Mouse (Mus musculus) liver, embryonic 14.5 days (tissue): ENCODE data around the gene Phlda1. TPM values are rescaled to one million over a fixed set of nuclear protein-coding genes. Genes with fewer than 3 reads are reported as not detected.

Experiments
- ATAC-seq: fragments of 200-750 bp; cut with Nextera tagmentation; 2 replicates; pipeline ENCODE4 v1.8.0; 2017; ENCODE audit warnings: moderate number of reproducible peaks, mild to moderate bottlenecking, moderate library complexity; ENCODE audit not compliant: insufficient read depth
- DNase-seq, 3 experiments: peaks; one replicate each; pipeline ENCODE4 v3.0.0-alpha.2; 2012 to 2013; ENCODE audit warnings: low read depth in 3 of 3, low spot score in 3 of 3
- H3K27ac ChIP-seq: fragments of 300-500 bp; sonication (generic); 2 replicates; pipeline ENCODE4 v1.5.1; 2014; ENCODE audit warnings: moderate library complexity, mild to moderate bottlenecking, control low read depth, inconsistent platforms
- H3K27me3 ChIP-seq: fragments of 300-500 bp; sonication (generic); 2 replicates; pipeline ENCODE4 v1.6.1; 2014; ENCODE audit warnings: mild to moderate bottlenecking, low read length, moderate library complexity; ENCODE audit not compliant: control insufficient read depth, insufficient read depth
- H3K36me3 ChIP-seq: fragments of 300-500 bp; sonication (generic); replicated peaks from 2 replicates; pipeline ENCODE4 v1.6.1; 2014; ENCODE audit warnings: low read depth; ENCODE audit not compliant: control insufficient read depth, insufficient read depth
- H3K4me1 ChIP-seq, 2 experiments: fragments of 200-500 bp in 1 of 2; fragments of 300-500 bp in 1 of 2; sonication (generic) in 1 of 2; replicated peaks; 2 replicates each; pipeline ENCODE4 v1.6.1; 2012 to 2014; ENCODE audit warnings: antibody characterized with exemption in 1 of 2, inconsistent platforms in 1 of 2, low read length in 1 of 2; ENCODE audit not compliant: control insufficient read depth in 2 of 2, insufficient read depth in 2 of 2
- H3K4me2 ChIP-seq: fragments of 300-500 bp; sonication (generic); 2 replicates; pipeline ENCODE4 v1.6.1; 2014; ENCODE audit warnings: low read depth, mild to moderate bottlenecking, control low read depth, moderate library complexity
- H3K4me3 ChIP-seq, 2 experiments: fragments of 200-500 bp in 1 of 2; fragments of 300-500 bp in 1 of 2; sonication (generic) in 1 of 2; 2 replicates each; pipeline ENCODE4 v1.5.1; 2012 to 2014; ENCODE audit warnings: low read depth in 2 of 2, low read length in 2 of 2, mild to moderate bottlenecking in 2 of 2, control low read depth in 1 of 2, inconsistent platforms in 1 of 2, moderate library complexity in 1 of 2; ENCODE audit not compliant: insufficient read depth in 1 of 2
- H3K9ac ChIP-seq: fragments of 300-500 bp; sonication (generic); replicated peaks from 2 replicates; pipeline ENCODE4 v1.6.1; 2014; ENCODE audit warnings: mild to moderate bottlenecking, control low read depth, moderate library complexity
- H3K9me3 ChIP-seq: fragments of 300-500 bp; sonication (generic); 2 replicates; pipeline ENCODE4 v1.6.1; 2016; ENCODE audit warnings: low read length, mixed read lengths; ENCODE audit not compliant: control insufficient read depth
- CTCF ChIP-seq: IDR thresholded peaks from 2 replicates; pipeline ENCODE4 v1.5.1; 2016; ENCODE audit warnings: antibody characterized with exemption, low read depth, control low read depth
- EP300 ChIP-seq: IDR thresholded peaks from 2 replicates; pipeline ENCODE4 v1.6.1; 2016; ENCODE audit warnings: antibody characterized with exemption, low read depth
- WGBS: fragments of 180-500 bp; shearing (Covaris S2); extraction: QIAGEN DNeasy Blood & Tissue Kit; methylation state at CpG from one replicate; pipeline ENCODE4 v1.1.7; 2014; ENCODE audit not compliant: insufficient replicate concordance; 5-methylcytosine and 5-hydroxymethylcytosine counted together
- polyA plus RNA-seq, 2 experiments: library from polyadenylated mRNA; depleted of rRNA in 1 of 2; stranded (reverse) in 1 of 2; unstranded in 1 of 2; fragments of >200 nt; fragmentation: Nextera tagmentation in 1 of 2; extraction: Ambion mirVana in 1 of 2; gene quantifications; 2 replicates each; pipeline versions ENCODE4 v1.2.1 to v1.2.3; 2012 to 2014

The Phlda1 gene
- polyA plus RNA-seq, 2 experiments = 2.1 to 2.8 TPM

- no peaks in the 10 kb centered on the region for H3K9me3 ChIP-seq
- no peak for DNase-seq
- peaks cover 2 to 14% of the 10 kb centered on the region in 2 experiments; a peak in 3 of 4 replicates for H3K4me1 ChIP-seq
- no peak for TF ChIP-seq EP300
- no peak overlapping the region for H3K27ac ChIP-seq
- no peaks in the 10 kb centered on the region for H3K36me3 ChIP-seq
- no peak for ATAC-seq
- H3K4me3 ChIP-seq = no peak overlapping the region
- H3K9ac ChIP-seq = no peak overlapping the region
- peaks cover 37% of the 10 kb centered on the region for H3K27me3 ChIP-seq
- no peak overlapping the region for H3K4me2 ChIP-seq
- 19% methylated on average over 7 of the region's 7 CpGs for WGBS
Measured at GRCm38 (mm10) chr10:111510798-111511197, 4.7 kb downstream of the Phlda1 start.

GRCm38 (mm10) chr10:111512036-111512568 is 6.0 kb downstream of the Phlda1 start:
- Histone ChIP-seq H3K9me3 (no peaks in the 10 kb centered on the region), H3K27ac (no peak overlapping the region), H3K27me3 (peaks cover 29% of the 10 kb centered on the region), H3K4me1 (peaks cover 0 to 20% of the 10 kb centered on the region in 2 experiments; a peak in 2 of 4 replicates), H3K36me3 (no peaks in the 10 kb centered on the region), H3K4me3 (no peak overlapping the region), H3K4me2 (no peak overlapping the region), H3K9ac (no peak overlapping the region)
- no peak for TF ChIP-seq CTCF
- TF ChIP-seq EP300 = no peak
- 72% methylated on average over 10 of the region's 10 CpGs for WGBS
- DNase-seq = no peak
- no peak for ATAC-seq

- Histone ChIP-seq H3K27ac (no peak overlapping the region), H3K36me3 (no peaks in the 10 kb centered on the region), H3K9ac (no peak overlapping the region), H3K4me3 (no peak overlapping the region), H3K4me2 (no peak overlapping the region), H3K9me3 (no peaks in the 10 kb centered on the region), H3K27me3 (peaks cover 8% of the 10 kb centered on the region), H3K4me1 (peaks cover 0 to 19% of the 10 kb centered on the region in 2 experiments; a peak in 2 of 4 replicates)
- TF ChIP-seq EP300 = no peak
- TF ChIP-seq CTCF = no peak
- no peak for DNase-seq
- WGBS = 48% methylated on average over 5 of the region's 5 CpGs
- no peak for ATAC-seq
Measured at GRCm38 (mm10) chr10:111514282-111514885, 8.3 kb downstream of the Phlda1 start.

DNA sequence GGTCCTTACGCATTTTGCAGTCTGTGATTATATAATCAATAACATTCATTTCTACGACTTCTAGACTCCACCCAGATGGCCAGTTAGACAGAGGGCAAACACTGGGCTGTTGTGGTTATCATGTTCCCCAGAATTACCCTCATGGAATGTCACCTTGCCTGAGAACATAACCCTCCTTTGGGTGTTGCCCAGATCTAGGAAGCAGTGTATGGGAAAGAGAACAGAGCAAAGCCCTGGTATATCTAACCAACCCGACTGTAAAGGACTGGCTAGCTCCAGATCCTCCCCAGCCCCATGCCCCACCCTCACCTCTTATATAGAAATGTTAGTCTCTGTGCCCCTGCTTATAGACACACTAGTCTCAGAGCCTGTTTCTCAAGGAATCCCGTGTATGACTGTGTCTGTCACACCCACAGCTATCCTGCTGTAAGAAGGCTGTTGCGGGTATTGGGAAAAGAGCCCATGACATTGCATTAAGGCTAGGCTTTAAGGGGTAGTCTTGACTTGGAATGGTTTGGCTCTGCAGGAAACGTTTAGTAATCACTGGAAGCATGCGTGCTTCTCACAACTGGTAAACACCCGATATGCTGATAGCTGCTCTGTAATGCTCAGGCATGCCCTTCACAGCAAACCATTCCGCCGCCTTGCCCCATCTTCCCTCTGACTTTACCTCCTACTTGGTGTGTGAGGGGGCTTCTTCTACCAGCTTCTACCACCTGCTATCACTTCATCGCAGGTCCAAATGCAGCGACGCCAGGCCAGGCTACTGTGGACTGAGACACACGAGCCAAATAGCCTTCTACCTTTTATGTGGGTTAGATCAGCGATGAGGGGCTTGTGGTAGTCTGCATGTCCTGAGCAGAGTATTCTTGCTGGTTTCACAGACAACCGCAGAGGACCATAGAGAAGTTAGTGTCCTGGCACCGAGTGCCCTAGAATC is 9.3 kb downstream of the Phlda1 start:
- Histone ChIP-seq H3K27ac (no peak overlapping the region), H3K4me3 (no peak overlapping the region), H3K4me1 (peaks cover 0 to 19% of the 10 kb centered on the region in 2 experiments; a peak in 2 of 4 replicates), H3K9ac (no peak overlapping the region), H3K27me3 (peaks cover 4% of the 10 kb centered on the region; the same call in 1 of the 2 replicates), H3K36me3 (no peaks in the 10 kb centered on the region), H3K9me3 (no peaks in the 10 kb centered on the region), H3K4me2 (no peak overlapping the region)
- WGBS = 47% methylated on average over 17 of the region's 17 CpGs
- DNase-seq (no peak), ATAC-seq (peak; percentile 24; the same call in 1 of the 2 replicates)
- no peak for TF ChIP-seq EP300
- no peak for TF ChIP-seq CTCF
